Mouse (Mus musculus) mouse trophoblast stem cell (cell line): ENCODE data around the gene Fut11.

Experiments used
- in situ Hi-C, 2 experiments: fragments of 300-500 bp; cut with MseI, MboI; formaldehyde crosslinking; loops; 2 replicates in 1 of 2; 3 replicates in 1 of 2; pipeline ENCODE4 v1.15.1; 2025

Gene Fut11

DNA sequence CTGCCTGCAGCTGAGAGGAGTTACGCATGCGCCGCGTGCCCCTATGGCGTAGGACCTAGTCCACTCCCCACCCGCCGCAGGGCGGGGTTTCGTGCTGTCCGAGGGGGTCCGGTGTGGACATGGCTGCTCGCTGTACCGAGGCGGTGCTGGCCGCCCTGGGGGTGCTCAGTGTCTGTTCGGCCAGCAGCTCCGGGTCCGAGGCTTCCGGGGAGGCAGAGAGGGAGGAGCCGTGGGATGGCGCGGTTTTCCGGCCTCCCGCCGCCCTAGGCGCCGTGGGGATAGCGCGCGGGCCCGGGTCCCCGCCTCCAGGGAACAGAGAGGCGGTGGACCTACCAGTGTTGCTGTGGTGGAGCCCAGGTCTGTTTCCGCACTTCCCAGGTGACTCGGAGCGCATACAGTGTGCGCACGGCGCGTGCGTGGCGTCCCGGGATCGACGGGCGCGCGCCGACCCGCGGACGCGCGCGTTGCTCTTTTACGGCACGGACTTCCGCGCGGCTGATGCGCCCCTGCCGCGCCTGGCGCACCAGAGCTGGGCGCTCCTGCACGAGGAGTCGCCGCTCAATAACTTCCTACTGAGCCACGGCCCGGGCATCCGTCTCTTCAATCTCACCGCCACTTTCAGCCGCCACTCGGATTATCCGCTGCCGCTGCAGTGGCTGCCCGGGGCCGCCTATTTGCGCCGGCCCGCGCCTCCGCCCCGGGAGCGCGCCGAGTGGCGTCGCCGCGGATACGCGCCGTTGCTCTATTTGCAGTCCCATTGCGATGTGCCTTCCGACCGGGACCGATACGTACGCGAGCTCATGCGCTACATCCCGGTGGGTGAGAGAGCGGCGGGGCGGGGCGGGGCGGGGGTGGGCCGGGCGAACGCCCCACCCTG, at the start of gene Fut11:
Gene Fut11 (plus strand): TSS at position 85 of the 877 bp plus-strand sequence.
- in situ Hi-C loops = no loop called here

DNA sequence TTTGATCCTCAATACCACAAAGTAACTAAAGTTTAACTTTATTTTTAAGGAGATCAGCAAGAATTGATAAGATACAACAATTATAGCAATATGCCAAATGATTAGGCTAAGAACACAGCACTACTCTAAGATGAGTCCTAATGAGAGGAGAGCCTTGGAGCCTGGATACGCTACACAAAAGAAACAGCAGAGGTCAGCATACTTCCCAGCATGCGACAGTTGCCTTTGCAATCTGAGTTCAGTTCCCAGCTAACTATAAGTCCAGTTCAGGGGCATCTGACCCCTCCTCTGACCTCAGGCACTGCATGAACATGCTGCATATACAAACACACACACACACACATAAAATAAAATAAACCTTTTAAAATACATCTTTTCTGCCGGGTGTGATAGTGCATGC, 49.2 kb upstream of the Fut11 start:
- in situ Hi-C loops = no loop called here

GRCm38 (mm10) chr14:20646381-20646780, 48.4 kb upstream of the Fut11 start:
- in situ Hi-C loops = no loop called here

DNA sequence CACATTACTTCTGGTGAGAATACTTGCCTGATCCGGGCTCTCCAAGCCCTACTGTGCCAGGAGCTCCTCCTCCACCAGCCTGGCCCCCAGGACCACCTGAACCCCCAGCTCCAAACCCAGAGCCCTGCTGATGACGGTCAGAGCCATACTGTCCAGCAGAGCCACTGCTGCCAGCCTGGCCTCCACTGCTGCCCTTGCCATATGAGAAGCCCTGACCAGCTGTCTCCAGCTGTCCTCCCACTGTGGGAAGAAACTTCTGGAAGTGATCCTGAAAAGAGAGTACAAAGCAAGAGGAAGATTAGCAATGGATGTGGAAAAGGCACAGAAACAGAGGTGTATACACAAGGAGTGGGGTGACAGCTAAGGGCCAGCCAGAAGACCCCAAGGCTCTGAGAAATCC, 43.8 kb upstream of the Fut11 start:
- in situ Hi-C loops = loop anchor here in 1 of 2 experiments (10.0 kb wide), 1 partner anchor 76 kb away; no protein-coding TSS in a partner anchor

GRCm38 (mm10) chr14:20651722-20652256, 43.0 kb upstream of the Fut11 start:
- in situ Hi-C loops = loop anchor here in 1 of 2 experiments (10.0 kb wide), 1 partner anchor 77 kb away; no protein-coding TSS in a partner anchor

GRCm38 (mm10) chr14:20654690-20655421, 39.9 kb upstream of the Fut11 start:
- in situ Hi-C loops = loop anchor here (5.0 to 10.0 kb wide), 2 partner anchors 78 to 80 kb away; no protein-coding TSS in a partner anchor

- in situ Hi-C loops = loop anchor here (5.0 to 10.0 kb wide), 2 partner anchors 78 to 81 kb away; no protein-coding TSS in a partner anchor
These were observed 39.0 kb upstream of the Fut11 start for GRCm38 (mm10) chr14:20655731-20656130.

DNA sequence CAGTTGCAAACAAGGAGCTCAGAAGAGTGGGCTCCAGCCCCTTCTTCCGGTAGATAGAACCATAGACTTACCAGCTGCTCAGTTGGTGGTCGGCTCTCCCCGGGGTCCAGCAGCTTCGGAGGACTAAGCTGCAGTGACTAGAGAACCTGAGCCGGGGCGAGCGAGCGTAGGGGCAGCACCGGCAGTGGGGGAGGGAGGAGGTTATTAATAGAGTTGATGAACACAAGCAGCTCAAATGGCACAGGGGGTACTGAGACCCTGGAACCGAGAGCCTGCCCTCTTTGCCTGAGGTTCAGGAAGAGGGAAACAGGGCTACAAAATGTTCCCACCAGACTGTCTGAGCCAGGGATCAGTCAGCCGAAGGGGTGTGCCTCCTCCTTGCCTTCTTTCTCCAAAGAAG, 38.4 kb upstream of the Fut11 start, which contains the start of gene Myoz1:
Gene Myoz1 (minus strand): TSS at position 180 of the 400 bp plus-strand sequence.
- in situ Hi-C loops = loop anchor here (5.0 to 10.0 kb wide), 2 partner anchors 79 to 82 kb away; no protein-coding TSS in a partner anchor

DNA sequence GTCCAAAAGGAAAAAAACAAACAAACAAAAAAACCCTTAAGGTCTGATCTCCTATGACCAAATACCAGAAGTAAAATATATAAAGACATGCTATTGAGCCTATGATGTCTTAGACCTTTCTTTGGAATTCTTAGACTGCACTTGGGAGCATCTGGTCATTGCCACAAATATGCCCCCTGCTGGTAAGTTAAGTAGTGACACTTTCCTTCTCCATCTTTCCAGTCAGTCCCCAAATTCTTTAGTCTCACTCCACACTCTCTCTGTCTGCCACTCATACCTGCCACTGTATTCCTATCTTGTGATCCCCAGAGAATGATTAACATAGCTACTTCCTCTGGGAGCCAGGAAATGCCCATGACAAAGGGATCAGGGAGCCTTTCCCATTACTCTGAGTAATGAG, 36.4 kb upstream of the Fut11 start:
- in situ Hi-C loops = loop anchor here (5.0 to 10.0 kb wide), 2 partner anchors 81 to 84 kb away; no protein-coding TSS in a partner anchor

DNA sequence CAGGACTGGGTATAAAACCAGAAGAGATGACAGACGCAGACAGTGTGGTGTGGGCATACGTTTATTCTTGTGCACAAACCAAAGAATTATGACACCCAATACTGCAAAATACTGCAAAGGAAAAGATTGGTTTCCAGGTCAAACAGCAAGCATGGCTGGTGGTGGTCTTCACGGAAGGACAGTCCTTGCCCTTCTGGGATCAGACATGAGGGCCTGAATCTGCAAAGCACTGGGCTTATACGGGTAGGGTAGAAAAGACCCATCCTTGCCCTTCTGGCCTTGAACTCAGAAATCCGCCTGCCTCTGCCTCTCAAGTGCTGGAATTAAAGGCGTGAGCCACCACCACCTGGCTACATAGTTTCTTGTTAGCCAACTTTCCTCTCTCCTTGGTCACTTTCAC, 35.9 kb upstream of the Fut11 start:
- in situ Hi-C loops = loop anchor here (5.0 to 10.0 kb wide), 2 partner anchors 82 to 84 kb away; no protein-coding TSS in a partner anchor

DNA sequence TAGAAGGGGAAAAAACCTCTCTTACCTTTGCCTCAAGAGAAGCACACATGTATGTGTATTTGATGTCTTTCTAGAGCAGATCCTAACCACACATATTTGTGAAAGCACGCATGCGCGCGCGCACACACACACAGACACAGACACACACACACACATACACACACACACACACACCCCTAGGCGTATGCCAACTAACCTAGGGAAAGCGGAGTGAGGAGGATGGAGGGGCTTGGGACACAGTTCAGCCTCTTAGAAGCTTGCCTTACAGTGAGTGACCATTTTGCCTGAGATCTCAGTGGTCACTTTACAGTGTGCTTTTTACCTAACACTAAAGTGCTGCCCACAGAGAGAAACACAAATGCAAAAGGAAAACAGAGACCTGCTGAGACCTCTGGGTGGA, 35.1 kb upstream of the Fut11 start:
- in situ Hi-C loops = loop anchor here (5.0 to 10.0 kb wide), 2 partner anchors 82 to 85 kb away; no protein-coding TSS in a partner anchor

GRCm38 (mm10) chr14:20660827-20661660, 33.7 kb upstream of the Fut11 start:
- in situ Hi-C loops = no loop called here

GRCm38 (mm10) chr14:20661661-20662331, 33.0 kb upstream of the Fut11 start:
- in situ Hi-C loops = no loop called here

GRCm38 (mm10) chr14:20662740-20663139, 32.0 kb upstream of the Fut11 start:
- in situ Hi-C loops = no loop called here

DNA sequence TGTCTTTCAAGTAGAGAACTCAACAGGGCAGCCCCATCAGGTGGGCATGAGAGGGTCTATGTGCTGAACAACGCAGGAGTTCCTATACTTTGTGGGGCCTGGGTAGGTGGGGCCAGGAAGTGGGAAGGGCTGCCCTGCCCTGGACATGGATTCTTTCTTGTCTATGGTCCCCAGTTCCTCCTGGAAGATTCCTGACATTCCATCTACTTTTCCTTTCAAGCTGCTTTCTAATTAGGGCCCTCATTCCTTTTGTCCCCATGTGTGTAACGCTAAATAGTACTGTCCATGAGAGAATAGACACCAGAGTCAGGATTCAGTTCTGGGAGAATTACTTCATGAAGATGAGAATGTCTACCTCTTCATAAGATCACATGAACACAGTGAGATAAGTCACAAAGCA, 31.2 kb upstream of the Fut11 start:
- in situ Hi-C loops = no loop called here

DNA sequence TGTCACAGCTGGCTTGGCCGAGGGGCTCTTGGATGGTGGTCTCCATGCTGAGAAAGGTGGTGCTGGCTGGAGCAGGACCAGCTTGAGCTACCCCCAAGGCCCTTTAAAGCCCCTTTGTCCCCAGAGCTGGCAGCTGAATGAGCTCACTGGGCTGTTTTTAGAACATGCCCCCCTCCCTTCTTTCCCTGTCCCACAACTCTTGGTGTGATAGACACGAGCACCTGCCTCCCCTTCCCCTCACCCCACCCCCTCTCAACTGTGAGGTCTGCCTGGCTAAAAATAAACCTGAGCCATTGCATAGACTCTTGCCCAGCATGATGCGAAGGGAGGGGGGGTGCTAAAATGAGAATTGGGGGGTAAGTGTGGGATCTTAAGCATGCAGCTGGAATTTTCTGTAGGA, 30.3 kb upstream of the Fut11 start:
- in situ Hi-C loops = no loop called here

DNA sequence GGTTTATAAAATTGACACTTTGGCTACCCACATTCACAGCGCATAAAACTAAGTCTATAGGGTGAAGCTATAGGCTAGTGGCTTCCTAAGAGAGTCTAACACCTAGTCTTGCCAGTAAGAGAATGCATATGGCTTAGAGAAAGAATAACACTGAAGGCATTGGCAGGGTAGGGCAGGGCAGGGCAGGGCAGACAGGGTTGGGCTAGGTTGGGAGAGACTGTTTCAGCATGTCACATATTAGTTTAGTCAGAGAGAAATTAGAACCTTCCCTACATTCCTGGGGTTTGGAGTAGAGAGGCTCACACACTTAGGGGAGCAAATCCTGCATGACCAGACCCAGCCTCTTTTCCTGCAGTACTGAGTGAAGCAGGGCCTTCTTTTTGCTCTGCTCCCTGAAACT, 27.3 kb upstream of the Fut11 start:
- in situ Hi-C loops = no loop called here

GRCm38 (mm10) chr14:20668154-20668810, 26.5 kb upstream of the Fut11 start, which contains the start of gene Synpo2l:
TSS of gene Synpo2l (minus strand) at chr14:20668354.
- in situ Hi-C loops = no loop called here

GRCm38 (mm10) chr14:20672990-20673389, 21.8 kb upstream of the Fut11 start:
- in situ Hi-C loops = no loop called here

- in situ Hi-C loops = no loop called here
These were observed 21.1 kb upstream of the Fut11 start for GRCm38 (mm10) chr14:20673735-20674063.
